Mouse (Mus musculus): ENCODE measurements around the gene Armh3.

- TF ChIP-seq CTCF (IDR thresholded peaks at IDR 0.05; ENCODE audit: borderline replicate concordance, control insufficient read depth, extremely low read depth, insufficient read depth, low read length, poor library complexity) (no peak), POLR2A (IDR thresholded peaks at IDR 0.05; ENCODE audit: control insufficient read depth, extremely low read depth, insufficient read depth, low read length, poor library complexity) (no peak)
Measured at GRCm38 (mm10) chr19:45788337-45788736, 210.0 kb downstream of the Armh3 start.

Data from thymus, adult 2 months (tissue).